Mouse (Mus musculus): Measurements from ENCODE around the gene Entpd8. TPM values are rescaled to one million over a fixed set of nuclear protein-coding genes. Genes with fewer than 3 reads are reported as not detected.

Gene Entpd8
- polyA plus RNA-seq, 1 experiment from 2014 or later, result 0.26 TPM

GRCm38 (mm10) chr2:25098956-25099355 is 18.9 kb downstream of the Entpd8 start:
- H3K9me3 ChIP-seq (ENCODE audit: control insufficient read depth, low read depth, low read length), result no peaks in the 10 kb centered on the region
- no peaks in the 10 kb centered on the region for H3K27me3 ChIP-seq (ENCODE audit: control insufficient read depth, insufficient read depth, low read length)
- H3K4me2 ChIP-seq (replicated peaks; ENCODE audit: low read depth, low read length), result no peak overlapping the region
- no peaks in the 10 kb centered on the region for H3K36me3 ChIP-seq (ENCODE audit: control insufficient read depth, insufficient read depth, low read length)
- ATAC-seq (ENCODE audit: insufficient number of reproducible peaks, insufficient read depth, low FRiP score, low read depth), result no peak
- WGBS, result 50% methylated on average over 5 of the region's 5 CpGs
- H3K4me3 ChIP-seq (ENCODE audit: low read depth, low read length), result no peak overlapping the region
- no peak overlapping the region for H3K9ac ChIP-seq (replicated peaks; ENCODE audit: low read depth, low read length)
- no peaks in the 10 kb centered on the region for H3K4me1 ChIP-seq (ENCODE audit: control insufficient read depth, insufficient read depth, low read length)
- no peak overlapping the region for H3K27ac ChIP-seq (ENCODE audit: low read length)

- no peak for ATAC-seq (ENCODE audit: insufficient number of reproducible peaks, insufficient read depth, low FRiP score, low read depth)
- Histone ChIP-seq H3K9me3 (ENCODE audit: control insufficient read depth, low read depth, low read length) (no peaks in the 10 kb centered on the region), H3K4me3 (ENCODE audit: low read depth, low read length) (no peak overlapping the region), H3K36me3 (ENCODE audit: control insufficient read depth, insufficient read depth, low read length) (no peaks in the 10 kb centered on the region), H3K9ac (replicated peaks; ENCODE audit: low read depth, low read length) (no peak overlapping the region), H3K4me2 (replicated peaks; ENCODE audit: low read depth, low read length) (no peak overlapping the region), H3K27me3 (ENCODE audit: control insufficient read depth, insufficient read depth, low read length) (no peaks in the 10 kb centered on the region), H3K27ac (ENCODE audit: low read length) (no peak overlapping the region), H3K4me1 (ENCODE audit: control insufficient read depth, insufficient read depth, low read length) (no peaks in the 10 kb centered on the region)
- 71% methylated on average over 3 of the region's 3 CpGs for WGBS
Observed at GRCm38 (mm10) chr2:25099703-25100102, 19.6 kb downstream of the Entpd8 start.

- 89% methylated on average over 2 of the region's 2 CpGs for WGBS
- Histone ChIP-seq H3K4me3 (ENCODE audit: low read depth, low read length) (no peak overlapping the region), H3K27ac (ENCODE audit: low read length) (no peak overlapping the region), H3K4me1 (ENCODE audit: control insufficient read depth, insufficient read depth, low read length) (no peaks in the 10 kb centered on the region), H3K4me2 (replicated peaks; ENCODE audit: low read depth, low read length) (no peak overlapping the region), H3K27me3 (ENCODE audit: control insufficient read depth, insufficient read depth, low read length) (no peaks in the 10 kb centered on the region), H3K9me3 (ENCODE audit: control insufficient read depth, low read depth, low read length) (no peaks in the 10 kb centered on the region), H3K36me3 (ENCODE audit: control insufficient read depth, insufficient read depth, low read length) (no peaks in the 10 kb centered on the region), H3K9ac (replicated peaks; ENCODE audit: low read depth, low read length) (no peak overlapping the region)
- no peak for ATAC-seq (ENCODE audit: insufficient number of reproducible peaks, insufficient read depth, low FRiP score, low read depth)
Observed at GRCm38 (mm10) chr2:25104122-25104521, 24.0 kb downstream of the Entpd8 start.

- WGBS, result 69% methylated on average over 3 of the region's 3 CpGs
Observed at GRCm38 (mm10) chr2:25106045-25106444, 25.9 kb downstream of the Entpd8 start.

GRCm38 (mm10) chr2:25109487-25109886 is 29.4 kb downstream of the Entpd8 start:
- H3K4me3 ChIP-seq (ENCODE audit: low read depth, low read length), result no peak overlapping the region
- no peak overlapping the region for H3K9ac ChIP-seq (replicated peaks; ENCODE audit: low read depth, low read length)
- H3K4me2 ChIP-seq (replicated peaks; ENCODE audit: low read depth, low read length), result no peak overlapping the region
- no peaks in the 10 kb centered on the region for H3K36me3 ChIP-seq (ENCODE audit: control insufficient read depth, insufficient read depth, low read length)
- H3K9me3 ChIP-seq (ENCODE audit: control insufficient read depth, low read depth, low read length), result no peaks in the 10 kb centered on the region
- no peak for ATAC-seq (ENCODE audit: insufficient number of reproducible peaks, insufficient read depth, low FRiP score, low read depth)
- H3K27ac ChIP-seq (ENCODE audit: low read length), result no peak overlapping the region
- no peaks in the 10 kb centered on the region for H3K4me1 ChIP-seq (ENCODE audit: control insufficient read depth, insufficient read depth, low read length)
- no peaks in the 10 kb centered on the region for H3K27me3 ChIP-seq (ENCODE audit: control insufficient read depth, insufficient read depth, low read length)

More at GRCm38 (mm10) chr2:25106045-25106444, 25.9 kb downstream of the Entpd8 start:
- Histone ChIP-seq H3K9me3 (ENCODE audit: control insufficient read depth, low read depth, low read length) (no peaks in the 10 kb centered on the region), H3K27me3 (ENCODE audit: control insufficient read depth, insufficient read depth, low read length) (no peaks in the 10 kb centered on the region), H3K27ac (ENCODE audit: low read length) (no peak overlapping the region), H3K4me3 (ENCODE audit: low read depth, low read length) (no peak overlapping the region), H3K36me3 (ENCODE audit: control insufficient read depth, insufficient read depth, low read length) (no peaks in the 10 kb centered on the region), H3K9ac (replicated peaks; ENCODE audit: low read depth, low read length) (no peak overlapping the region), H3K4me1 (ENCODE audit: control insufficient read depth, insufficient read depth, low read length) (no peaks in the 10 kb centered on the region), H3K4me2 (replicated peaks; ENCODE audit: low read depth, low read length) (no peak overlapping the region)
- no peak; the same call in 1 of the 2 replicates for ATAC-seq (ENCODE audit: insufficient number of reproducible peaks, insufficient read depth, low FRiP score, low read depth)

GRCm38 (mm10) chr2:25110505-25111183 is 30.5 kb downstream of the Entpd8 start:
- Histone ChIP-seq H3K4me2 (replicated peaks; ENCODE audit: low read depth, low read length) (no peak overlapping the region), H3K9me3 (ENCODE audit: control insufficient read depth, low read depth, low read length) (no peaks in the 10 kb centered on the region), H3K9ac (replicated peaks; ENCODE audit: low read depth, low read length) (no peak overlapping the region), H3K27me3 (ENCODE audit: control insufficient read depth, insufficient read depth, low read length) (no peaks in the 10 kb centered on the region), H3K36me3 (ENCODE audit: control insufficient read depth, insufficient read depth, low read length) (no peaks in the 10 kb centered on the region), H3K27ac (ENCODE audit: low read length) (no peak overlapping the region), H3K4me1 (ENCODE audit: control insufficient read depth, insufficient read depth, low read length) (no peaks in the 10 kb centered on the region), H3K4me3 (ENCODE audit: low read depth, low read length) (no peak overlapping the region)
- 0 out of 2 replicates have a peak, but pooled peaks have one; percentile 12 for ATAC-seq (ENCODE audit: insufficient number of reproducible peaks, insufficient read depth, low FRiP score, low read depth)

GRCm38 (mm10) chr2:25111184-25111791 is 31.2 kb downstream of the Entpd8 start:
- ATAC-seq (ENCODE audit: insufficient number of reproducible peaks, insufficient read depth, low FRiP score, low read depth), result peak; percentile 43; the same call in 1 of the 2 replicates
- 57% methylated on average over 9 of the region's 9 CpGs for WGBS
- Histone ChIP-seq H3K27ac (ENCODE audit: low read length) (no peak overlapping the region), H3K36me3 (ENCODE audit: control insufficient read depth, insufficient read depth, low read length) (no peaks in the 10 kb centered on the region), H3K9ac (replicated peaks; ENCODE audit: low read depth, low read length) (no peak overlapping the region), H3K27me3 (ENCODE audit: control insufficient read depth, insufficient read depth, low read length) (no peaks in the 10 kb centered on the region), H3K4me1 (ENCODE audit: control insufficient read depth, insufficient read depth, low read length) (no peaks in the 10 kb centered on the region), H3K9me3 (ENCODE audit: control insufficient read depth, low read depth, low read length) (no peaks in the 10 kb centered on the region), H3K4me3 (ENCODE audit: low read depth, low read length) (no peak overlapping the region), H3K4me2 (replicated peaks; ENCODE audit: low read depth, low read length) (no peak overlapping the region)

- H3K4me1 ChIP-seq (ENCODE audit: control insufficient read depth, insufficient read depth, low read length), result no peaks in the 10 kb centered on the region
- H3K9ac ChIP-seq (replicated peaks; ENCODE audit: low read depth, low read length), result no peak overlapping the region
- ATAC-seq (ENCODE audit: insufficient number of reproducible peaks, insufficient read depth, low FRiP score, low read depth), result no peak
- no peak overlapping the region for H3K4me2 ChIP-seq (replicated peaks; ENCODE audit: low read depth, low read length)
- H3K9me3 ChIP-seq (ENCODE audit: control insufficient read depth, low read depth, low read length), result no peaks in the 10 kb centered on the region
- H3K4me3 ChIP-seq (ENCODE audit: low read depth, low read length), result no peak overlapping the region
- no peaks in the 10 kb centered on the region for H3K27me3 ChIP-seq (ENCODE audit: control insufficient read depth, insufficient read depth, low read length)
- 78% methylated on average over 2 of the region's 2 CpGs for WGBS
- no peak overlapping the region for H3K27ac ChIP-seq (ENCODE audit: low read length)
- no peaks in the 10 kb centered on the region for H3K36me3 ChIP-seq (ENCODE audit: control insufficient read depth, insufficient read depth, low read length)
Observed at GRCm38 (mm10) chr2:25114308-25114707, 34.2 kb downstream of the Entpd8 start.
